Mouse (Mus musculus) heart, adult 2 months (tissue): Measurements from ENCODE around the gene Npnt.

Experiments
- CTCF ChIP-seq: fragments of 200-600 bp; IDR thresholded peaks from 2 replicates; pipeline ENCODE4 v1.8.1; 2022; ENCODE audit warnings: antibody characterized with exemption, mild to moderate bottlenecking, moderate library complexity
- POLR2A ChIP-seq: fragments of 200-500 bp; IDR thresholded peaks from 2 replicates; pipeline ENCODE4 v1.6.1; 2011; ENCODE audit warnings: mild to moderate bottlenecking, low read depth, low read length, control low read depth; ENCODE audit not compliant: insufficient read depth

- TF ChIP-seq CTCF: no peak
- TF ChIP-seq POLR2A: no peak
Observed at GRCm38 (mm10) chr3:132942778-132943177, 7.3 kb downstream of the Npnt start.
